16 mouse cellular contexts compared by ENCODE assay signal in genomic region chr8:109249691-109250090, GRCm38 (mm10).
DNase-seq lines count a peak whose midpoint lies in the region; ATAC-seq and TF ChIP-seq lines count a peak whose summit lies in the region.
"Had no signal": no experiment of that assay in that cellular context is flagged by ENCODE, and none has a peak within 500 bp of the region (broad histone marks: within the 10 kb centered on the region; RNA-seq: fewer than 3 reads in every experiment).

No protein-coding gene starts in this region.

- intact Hi-C loops in left cerebral cortex, postnatal 25 days (cut with DNase I), result loop anchor here (2.0 to 10.0 kb wide), 5 partner anchors 113 to 1287 kb away; no protein-coding TSS in a partner anchor

- no peaks in the 10 kb centered on the region for H3K27me3 ChIP-seq in hindbrain, embryonic 12.5 days
- H3K27me3 ChIP-seq in neural tube, embryonic 13.5 days, result no peaks in the 10 kb centered on the region
- H3K27me3 ChIP-seq: liver, embryonic 15.5 days had no signal

- peak; percentile 13 to 14 for DNase-seq in left cerebral cortex, postnatal 25 days (ENCODE audit: low spot score in 2 of 2)
- DNase-seq in left cerebral cortex, adult 11 months (ENCODE audit: low spot score), result no peak
- no peak for DNase-seq in frontal cortex, postnatal 25 days (ENCODE audit: low spot score in 2 of 2)
- DNase-seq in thymus, adult 18-20 months, result no peak
- DNase-seq: heart, postnatal 14 days; kidney, adult 11 months; kidney, postnatal 4 days; lung, postnatal 4 days; right cerebral cortex, adult 18-20 months; thymus, postnatal 4 days had no signal

- H3K4me2 ChIP-seq in hindbrain, embryonic 12.5 days (replicated peaks), result peak overlapping the region; percentile 51
- peak overlapping the region; percentile 66 for H3K4me2 ChIP-seq in neural tube, embryonic 13.5 days
- H3K4me2 ChIP-seq: liver, embryonic 15.5 days had no signal

- peak overlapping the region; percentile 84 for H3K27ac ChIP-seq in cortical plate, adult 2 months (ENCODE audit: insufficient read depth, low read length)
- H3K27ac ChIP-seq in hindbrain, embryonic 12.5 days, result peak overlapping the region; percentile 84
- H3K27ac ChIP-seq in neural tube, embryonic 13.5 days (replicated peaks), result peak overlapping the region; percentile 93
- H3K27ac ChIP-seq: liver, embryonic 15.5 days had no signal

- H3K36me3 ChIP-seq in hindbrain, embryonic 12.5 days, result no peaks in the 10 kb centered on the region
- H3K36me3 ChIP-seq in neural tube, embryonic 13.5 days, result no peaks in the 10 kb centered on the region
- H3K36me3 ChIP-seq: liver, embryonic 15.5 days had no signal

- WGBS in hindbrain, embryonic 12.5 days, result 70% methylated on average over 9 of the region's 9 CpGs
- WGBS in neural tube, embryonic 13.5 days, result 34% methylated on average over 9 of the region's 9 CpGs

- peak overlapping the region; percentile 45 for H3K4me3 ChIP-seq in cortical plate, adult 2 months (ENCODE audit: insufficient read depth, low read length)
- peak overlapping the region; percentile 38 for H3K4me3 ChIP-seq in hindbrain, embryonic 12.5 days
- peak overlapping the region; percentile 52 for H3K4me3 ChIP-seq in neural tube, embryonic 13.5 days
- H3K4me3 ChIP-seq: liver, embryonic 15.5 days; myocyte had no signal

- TF ChIP-seq POLR2A in cortical plate, adult 2 months (IDR thresholded peaks at IDR 0.05; ENCODE audit: extremely low read depth, insufficient read depth, low read length), result no peak

- H3K4me1 ChIP-seq in cortical plate, adult 2 months (ENCODE audit: control insufficient read depth, insufficient read depth, low read length), result no peaks in the 10 kb centered on the region
- peaks cover 24% of the 10 kb centered on the region for H3K4me1 ChIP-seq in hindbrain, embryonic 12.5 days
- peaks cover 37% of the 10 kb centered on the region for H3K4me1 ChIP-seq in neural tube, embryonic 13.5 days (replicated peaks)
- H3K4me1 ChIP-seq: liver, embryonic 15.5 days had no signal

- peak overlapping the region; percentile 57 for H3K9ac ChIP-seq in hindbrain, embryonic 12.5 days
- peak overlapping the region; percentile 83 for H3K9ac ChIP-seq in neural tube, embryonic 13.5 days
- H3K9ac ChIP-seq: liver, embryonic 15.5 days had no signal

- H3K9me3 ChIP-seq in hindbrain, embryonic 12.5 days (replicated peaks), result no peaks in the 10 kb centered on the region
- H3K9me3 ChIP-seq in neural tube, embryonic 13.5 days, result no peaks in the 10 kb centered on the region
- H3K9me3 ChIP-seq: liver, embryonic 15.5 days had no signal

- no peak for TF ChIP-seq CTCF in cortical plate, adult 2 months (IDR thresholded peaks at IDR 0.05; ENCODE audit: extremely low read depth, insufficient read depth, low read length)

- ATAC-seq in hindbrain, embryonic 12.5 days (ENCODE audit: low FRiP score), result no peak
- no peak for ATAC-seq in neural tube, embryonic 13.5 days (ENCODE audit: low read depth)
- ATAC-seq: Patski had no signal

Comparison
In these comparisons a context has a peak if more than half of its experiments do, and no peak if none do; other contexts are left out.
1. DNase-seq: peak in left cerebral cortex, postnatal 25 days (2 of 2); none in left cerebral cortex, adult 11 months (single experiment), frontal cortex, postnatal 25 days (0 of 2) and thymus, adult 18-20 months (0 of 2).
2. Peak in every context shown above with its lines, with median percentiles within 50 percentile points of each other: H3K27ac ChIP-seq and H3K4me3 ChIP-seq.